Mouse (Mus musculus) stomach, embryonic 14.5 days (tissue): ENCODE measurements around the gene Cd163l1. TPM values are rescaled to one million over a fixed set of nuclear protein-coding genes. Genes with fewer than 3 reads are reported as not detected.

ENCODE experiments used
- ATAC-seq: fragments of 200-750 bp; cut with Nextera tagmentation; 2 replicates; pipeline ENCODE4 v1.8.0; 2017; ENCODE audit warnings: low read depth, moderate TSS enrichment; ENCODE audit not compliant: insufficient number of reproducible peaks, insufficient read depth, low FRiP score
- H3K27ac ChIP-seq: fragments of 300-500 bp; sonication (generic); 2 replicates; pipeline ENCODE4 v1.5.1; 2014; ENCODE audit warnings: mild to moderate bottlenecking, low read length, moderate library complexity, mixed read lengths
- H3K27me3 ChIP-seq: fragments of 300-500 bp; sonication (generic); 2 replicates; pipeline ENCODE4 v1.6.1; 2014; ENCODE audit warnings: low read length, control low read depth, mixed read lengths; ENCODE audit not compliant: control insufficient read depth, insufficient read depth
- H3K36me3 ChIP-seq: fragments of 300-500 bp; sonication (generic); 2 replicates; pipeline ENCODE4 v1.6.1; 2014; ENCODE audit warnings: mild to moderate bottlenecking, control low read depth, low read length, moderate library complexity, mixed read lengths; ENCODE audit not compliant: control insufficient read depth, insufficient read depth
- H3K4me1 ChIP-seq: fragments of 300-500 bp; sonication (generic); 2 replicates; pipeline ENCODE4 v1.6.1; 2014; ENCODE audit warnings: low read length, control low read depth, mixed read lengths; ENCODE audit not compliant: control insufficient read depth, insufficient read depth
- H3K4me2 ChIP-seq: fragments of 300-500 bp; sonication (generic); replicated peaks from 2 replicates; pipeline ENCODE4 v1.6.1; 2014; ENCODE audit warnings: low read depth, low read length, control low read depth
- H3K4me3 ChIP-seq: fragments of 300-500 bp; sonication (generic); 2 replicates; pipeline ENCODE4 v1.5.1; 2014; ENCODE audit warnings: low read depth, low read length, control low read depth
- H3K9ac ChIP-seq: fragments of 300-500 bp; sonication (generic); replicated peaks from 2 replicates; pipeline ENCODE4 v1.6.1; 2014; ENCODE audit warnings: low read depth, mild to moderate bottlenecking, control low read depth, low read length, moderate library complexity, mixed read lengths
- H3K9me3 ChIP-seq: fragments of 300-500 bp; sonication (generic); 2 replicates; pipeline ENCODE4 v1.6.1; 2016; ENCODE audit warnings: low read depth, low read length, control low read depth; ENCODE audit not compliant: control insufficient read depth
- WGBS: fragments of 180-500 bp; shearing (Covaris S2); extraction: QIAGEN DNeasy Blood & Tissue Kit; methylation state at CpG from one replicate; pipeline ENCODE4 v1.1.7; 2014; 5-methylcytosine and 5-hydroxymethylcytosine counted together
- polyA plus RNA-seq: library from polyadenylated mRNA; unstranded; fragments of >200 nt; fragmentation: Nextera tagmentation; extraction: Ambion mirVana; gene quantifications from 2 replicates; pipeline ENCODE4 v1.2.1, GENCODE M21; 2014

Gene Cd163l1
- polyA plus RNA-seq, 1 experiment from 2014 or later: 0.10 TPM

- Histone ChIP-seq H3K4me1 (no peaks in the 10 kb centered on the region), H3K27me3 (no peaks in the 10 kb centered on the region), H3K9me3 (no peaks in the 10 kb centered on the region), H3K4me2 (no peak overlapping the region), H3K9ac (no peak overlapping the region), H3K4me3 (no peak overlapping the region), H3K36me3 (no peaks in the 10 kb centered on the region), H3K27ac (no peak overlapping the region)
- 71% methylated on average over 2 of the region's 2 CpGs for WGBS
- no peak for ATAC-seq
Observed at GRCm38 (mm10) chr7:140231026-140231425, 13.0 kb downstream of the Cd163l1 start.

DNA sequence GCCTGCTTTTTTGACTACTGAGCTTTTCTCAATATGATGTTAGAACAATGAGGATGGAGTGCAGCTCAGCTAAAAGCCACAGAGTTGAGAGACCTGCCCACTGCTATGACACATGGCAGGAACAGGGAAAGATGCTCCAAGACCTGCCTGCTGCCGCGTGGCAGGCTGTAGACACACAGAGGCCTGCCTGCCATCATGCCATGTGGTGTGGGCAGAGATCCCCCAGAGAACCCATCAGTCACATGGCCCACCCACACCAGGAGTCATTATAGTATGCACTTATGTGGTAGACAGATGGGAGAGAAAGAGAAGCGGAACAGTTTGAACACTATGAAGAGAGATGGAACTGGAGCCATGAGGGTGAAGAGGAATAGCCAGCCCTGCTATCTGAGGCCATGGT lies 15.6 kb downstream of the Cd163l1 start:
- H3K27ac ChIP-seq: no peak overlapping the region
- H3K36me3 ChIP-seq: no peaks in the 10 kb centered on the region
- H3K4me3 ChIP-seq: no peak overlapping the region
- no peak for ATAC-seq
- no peaks in the 10 kb centered on the region for H3K27me3 ChIP-seq
- no peaks in the 10 kb centered on the region for H3K9me3 ChIP-seq
- no peaks in the 10 kb centered on the region for H3K4me1 ChIP-seq
- no peak overlapping the region for H3K9ac ChIP-seq
- 92% methylated on average over 3 of the region's 3 CpGs for WGBS
- no peak overlapping the region for H3K4me2 ChIP-seq

DNA sequence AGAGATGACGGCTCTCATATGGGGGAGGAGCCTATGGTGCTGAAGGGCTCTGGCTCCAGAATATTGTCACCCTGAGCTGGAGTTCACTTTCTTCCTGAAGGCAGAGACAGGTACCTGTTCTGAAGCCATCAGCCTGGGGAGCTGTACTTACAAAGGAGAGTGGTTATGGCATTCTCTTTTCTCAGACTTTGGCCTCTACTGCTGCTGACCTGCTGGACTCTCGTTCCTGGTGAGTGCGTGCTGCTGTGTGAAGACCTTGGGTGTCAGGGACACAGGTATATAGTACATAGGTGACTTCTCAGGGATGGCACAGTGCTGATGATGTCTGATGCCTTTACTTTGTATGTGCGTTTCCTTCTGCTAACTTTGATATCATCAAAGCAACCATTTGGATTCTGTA lies 29.1 kb downstream of the Cd163l1 start, which contains the start of gene 5830411N06Rik:
Gene 5830411N06Rik (plus strand): TSS at position 69 of the 400 bp plus-strand sequence.
- no peak for ATAC-seq
- 77% methylated on average over 4 of the region's 4 CpGs for WGBS
- H3K27me3 ChIP-seq: no peaks in the 10 kb centered on the region
- no peaks in the 10 kb centered on the region for H3K9me3 ChIP-seq
- H3K4me3 ChIP-seq: no peak within 1 kb of the TSS
- H3K36me3 ChIP-seq: no peaks in the 10 kb centered on the region
- H3K4me1 ChIP-seq: no peaks in the 10 kb centered on the region
- H3K27ac ChIP-seq: no peak within 1 kb of the TSS
- H3K9ac ChIP-seq: no peak within 1 kb of the TSS
- no peak within 1 kb of the TSS for H3K4me2 ChIP-seq

GRCm38 (mm10) chr7:140253780-140254299 lies 35.8 kb downstream of the Cd163l1 start:
- ATAC-seq: no peak
- Histone ChIP-seq H3K27me3 (no peaks in the 10 kb centered on the region), H3K4me3 (no peak overlapping the region), H3K4me1 (no peaks in the 10 kb centered on the region), H3K36me3 (no peaks in the 10 kb centered on the region), H3K9me3 (no peaks in the 10 kb centered on the region), H3K9ac (no peak overlapping the region), H3K4me2 (no peak overlapping the region), H3K27ac (no peak overlapping the region)
- WGBS: 84% methylated on average over 7 of the region's 7 CpGs

Other genes starting within 250 kb of the Cd163l1 start
- gene 6430531B16Rik, start 239.5 kb upstream of the Cd163l1 start, polyA plus RNA-seq: 0.28 and 0.49 TPM in 2 replicates
- gene Adam8, start 225.7 kb upstream of the Cd163l1 start, polyA plus RNA-seq: 2.4 and 2.8 TPM in 2 replicates
- 40.6 and 43.5 TPM in 2 replicates for gene Zfp511, start 181.9 kb upstream of the Cd163l1 start, polyA plus RNA-seq
- gene Tubgcp2, start 181.6 kb upstream of the Cd163l1 start, polyA plus RNA-seq: 59.3 and 60.3 TPM in 2 replicates
- gene Msx3, start 169.2 kb upstream of the Cd163l1 start, polyA plus RNA-seq: not detected in 2 replicates
- gene Caly, start 135.7 kb upstream of the Cd163l1 start, polyA plus RNA-seq: 3.8 and 3.9 TPM in 2 replicates
- 12.5 and 24.2 TPM in 2 replicates for gene Prap1, start 124.9 kb upstream of the Cd163l1 start, polyA plus RNA-seq
- 28.6 and 29.6 TPM in 2 replicates for gene Fuom, start 115.8 kb upstream of the Cd163l1 start, polyA plus RNA-seq
- 29.8 and 33.4 TPM in 2 replicates for gene Paox, start 102.5 kb upstream of the Cd163l1 start, polyA plus RNA-seq
- gene Echs1, start 101.8 kb upstream of the Cd163l1 start, polyA plus RNA-seq: 158 and 171 TPM in 2 replicates
- gene Mtg1, start 80.7 kb upstream of the Cd163l1 start, polyA plus RNA-seq: 27.0 and 28.3 TPM in 2 replicates
- 0.54 and 0.78 TPM in 2 replicates for gene Sprn, start 63.4 kb upstream of the Cd163l1 start, polyA plus RNA-seq
- not detected in 2 replicates for gene Olfr522, start 53.5 kb upstream of the Cd163l1 start, polyA plus RNA-seq
- gene Olfr523, start 45.0 kb upstream of the Cd163l1 start, polyA plus RNA-seq: not detected in 2 replicates
- gene Olfr524, start 12.3 kb upstream of the Cd163l1 start, polyA plus RNA-seq: not detected in 2 replicates
- not detected in 2 replicates for gene 5830411N06Rik, start 29.0 kb downstream of the Cd163l1 start, polyA plus RNA-seq
- not detected in 2 replicates for gene Olfr525, start 102.6 kb downstream of the Cd163l1 start, polyA plus RNA-seq
- gene Olfr527, start 115.8 kb downstream of the Cd163l1 start, polyA plus RNA-seq: not detected in 2 replicates
- gene Olfr60, start 143.4 kb downstream of the Cd163l1 start, polyA plus RNA-seq: not detected in 2 replicates
- not detected in 2 replicates for gene Olfr530, start 158.1 kb downstream of the Cd163l1 start, polyA plus RNA-seq
- not detected in 2 replicates for gene Olfr531, start 184.7 kb downstream of the Cd163l1 start, polyA plus RNA-seq
- not detected in 2 replicates for gene Olfr532, start 203.4 kb downstream of the Cd163l1 start, polyA plus RNA-seq
- gene Olfr533, start 245.1 kb downstream of the Cd163l1 start, polyA plus RNA-seq: not detected in 2 replicates